In the genomic region with DNA sequence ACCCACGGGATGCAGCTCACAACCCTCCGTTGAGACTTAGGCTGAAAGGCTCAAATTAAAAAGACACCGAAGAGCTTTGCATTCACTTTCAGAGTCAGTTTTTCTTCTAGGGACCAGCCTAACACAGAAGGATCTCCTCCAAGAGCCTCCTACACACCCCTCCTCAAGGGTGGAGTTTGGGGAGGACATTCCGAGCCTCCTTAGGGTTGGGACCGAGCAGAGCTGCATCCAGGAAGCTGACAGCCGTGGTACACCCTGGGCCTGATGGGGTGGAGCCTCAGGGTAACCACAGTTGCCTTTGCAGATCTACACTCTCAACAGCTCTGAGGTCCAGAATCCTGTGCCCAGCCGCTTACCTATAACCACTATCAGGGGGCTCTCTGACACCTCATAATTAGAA, we compare ENCODE assay signal across 14 mouse cellular contexts. TPM values are rescaled to one million over a fixed set of nuclear protein-coding genes. Genes with fewer than 3 reads are reported as not detected.
A peak's percentile ranks its signal among the peaks of the same experiment; 100 is the strongest.
DNase-seq lines count a peak whose midpoint lies in the region; ATAC-seq and TF ChIP-seq lines count a peak whose summit lies in the region.
"Had no signal": no experiment of that assay in that cellular context is flagged by ENCODE, and none has a peak within 500 bp of the region (broad histone marks: within the 10 kb centered on the region; RNA-seq: fewer than 3 reads in every experiment).

No protein-coding gene starts in this region.

- TF ChIP-seq CTCF in intestine, postnatal 0 days (IDR thresholded peaks at IDR 0.05; ENCODE audit: low read depth), result no peak

- no peaks in the 10 kb centered on the region for H3K9me3 ChIP-seq in intestine, embryonic 15.5 days
- H3K9me3 ChIP-seq in intestine, postnatal 0 days (ENCODE audit: control insufficient read depth), result no peaks in the 10 kb centered on the region
- H3K9me3 ChIP-seq: limb, embryonic 12.5 days; neural tube, embryonic 13.5 days had no signal

- WGBS in intestine, embryonic 15.5 days, result 70% methylated on average over 7 of the region's 7 CpGs
- WGBS in intestine, postnatal 0 days, result 68% methylated on average over 7 of the region's 7 CpGs

- no peak overlapping the region for H3K9ac ChIP-seq in intestine, embryonic 15.5 days
- H3K9ac ChIP-seq in intestine, postnatal 0 days (ENCODE audit: low read depth, low read length), result no peak overlapping the region
- H3K9ac ChIP-seq: hindbrain, embryonic 14.5 days; limb, embryonic 12.5 days; neural tube, embryonic 13.5 days had no signal

- ATAC-seq in intestine, embryonic 15.5 days, result peak; percentile 30; the same call in 1 of the 2 replicates
- no peak for ATAC-seq in intestine, postnatal 0 days

- no peaks in the 10 kb centered on the region for H3K4me1 ChIP-seq in intestine, embryonic 15.5 days (replicated peaks)
- H3K4me1 ChIP-seq in intestine, postnatal 0 days (replicated peaks; ENCODE audit: control insufficient read depth, insufficient read depth, low read length), result no peaks in the 10 kb centered on the region
- H3K4me1 ChIP-seq: limb, embryonic 12.5 days; neural tube, embryonic 13.5 days had no signal

- DNase-seq in 3134 (ENCODE audit: extremely low read depth, insufficient read length, low spot score), result peak; percentile 25
- DNase-seq in R1 (ENCODE audit: low read depth, low spot score), result peak; percentile 23
- DNase-seq in heart, postnatal 10 days, result peak; percentile 41 to 53
- no peak for DNase-seq in frontal cortex, postnatal 36 days (ENCODE audit: low spot score in 2 of 2)
- no peak for DNase-seq in spleen, adult 12 weeks (ENCODE audit: low spot score)
- no peak for DNase-seq in cerebellum, adult 11-12 months
- DNase-seq: right cerebral cortex, postnatal 14 days; thymus, adult 2 months had no signal

- no peak overlapping the region for H3K4me2 ChIP-seq in intestine, embryonic 15.5 days (replicated peaks)
- no peak overlapping the region for H3K4me2 ChIP-seq in intestine, postnatal 0 days (replicated peaks; ENCODE audit: low read depth)
- H3K4me2 ChIP-seq: hindbrain, embryonic 14.5 days; limb, embryonic 12.5 days; midbrain, embryonic 11.5 days; neural tube, embryonic 13.5 days had no signal

- no peak overlapping the region for H3K27ac ChIP-seq in intestine, embryonic 15.5 days
- H3K27ac ChIP-seq in intestine, postnatal 0 days (ENCODE audit: low read depth, low read length), result no peak overlapping the region
- H3K27ac ChIP-seq: hindbrain, embryonic 14.5 days; limb, embryonic 12.5 days; neural tube, embryonic 13.5 days had no signal

- intact Hi-C loops in heart, postnatal 10 days (cut with DNase I), result no loop called here

- no peaks in the 10 kb centered on the region for H3K36me3 ChIP-seq in intestine, embryonic 15.5 days
- H3K36me3 ChIP-seq in intestine, postnatal 0 days (ENCODE audit: control insufficient read depth, insufficient read depth), result no peaks in the 10 kb centered on the region
- H3K36me3 ChIP-seq: limb, embryonic 12.5 days; neural tube, embryonic 13.5 days had no signal

- no peaks in the 10 kb centered on the region for H3K27me3 ChIP-seq in intestine, embryonic 15.5 days (replicated peaks)
- H3K27me3 ChIP-seq in intestine, postnatal 0 days (replicated peaks; ENCODE audit: control insufficient read depth, insufficient read depth, low read length), result no peaks in the 10 kb centered on the region
- H3K27me3 ChIP-seq: limb, embryonic 12.5 days; neural tube, embryonic 13.5 days had no signal

- no peak overlapping the region for H3K4me3 ChIP-seq in intestine, embryonic 15.5 days (replicated peaks)
- H3K4me3 ChIP-seq in intestine, postnatal 0 days (ENCODE audit: low read depth, low read length), result no peak overlapping the region
- H3K4me3 ChIP-seq: limb, embryonic 12.5 days; neural tube, embryonic 13.5 days had no signal

RNA-seq across cellular contexts. Expression of a gene that starts 23.3 kb away (rescaled TPM):
- polyA plus RNA-seq in intestine, embryonic 15.5 days (2015; fragmentation: Nextera tagmentation; extraction: Ambion mirVana), result 51.6 and 56.3 TPM in 2 replicates
- polyA plus RNA-seq in intestine, postnatal 0 days (2015; fragmentation: Nextera tagmentation; extraction: Ambion mirVana), result 27.9 and 28.3 TPM in 2 replicates
- total RNA-seq in heart, postnatal 10 days (2021), result 10 to 100 TPM; 51.4 to 53.0 TPM

Comparison
In these comparisons a context has a peak if more than half of its experiments do, and no peak if none do; other contexts are left out.
1. DNase-seq: peak in 3134 (single experiment), R1 (single experiment) and heart, postnatal 10 days (2 of 2); none in frontal cortex, postnatal 36 days (0 of 2), spleen, adult 12 weeks (single experiment) and cerebellum, adult 11-12 months (single experiment).